Mouse (Mus musculus): Measurements from ENCODE around the gene Exosc7. TPM values are rescaled to one million over a fixed set of nuclear protein-coding genes. Genes with fewer than 3 reads are reported as not detected.

Exosc7 gene
- polyA plus RNA-seq, 1 experiment = 80.6 TPM

DNA sequence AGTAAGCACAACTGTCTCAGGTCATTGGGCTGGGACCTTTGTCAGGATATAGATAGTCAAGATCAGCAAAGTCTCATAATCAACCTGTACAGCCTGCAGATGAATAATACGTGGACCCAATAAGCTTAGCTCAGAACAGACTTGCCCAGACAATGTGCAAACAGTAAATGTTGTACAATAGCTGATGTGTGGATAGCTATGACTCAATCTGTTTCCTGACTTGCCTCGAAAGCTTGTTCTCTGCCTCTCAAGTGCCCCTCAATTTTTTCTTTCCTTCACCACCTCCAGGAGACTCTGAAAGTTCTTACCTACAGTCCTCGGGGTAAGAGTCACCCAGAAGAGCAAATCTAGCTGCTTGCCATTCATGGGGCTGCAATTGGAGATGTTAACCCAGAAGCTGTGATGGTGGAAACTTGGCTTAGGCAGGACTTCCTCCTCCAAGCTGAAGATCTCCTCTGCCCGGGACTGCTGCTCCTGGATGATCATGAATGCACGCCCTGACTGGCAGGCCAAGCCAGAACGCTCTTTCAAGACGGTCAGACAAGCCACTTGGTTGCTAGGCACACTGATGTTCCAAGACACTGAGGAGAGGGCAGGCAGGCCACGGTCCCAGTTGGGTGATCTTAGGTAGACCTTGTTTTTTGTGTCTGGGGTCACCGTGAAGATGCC is 64.5 kb downstream of the Exosc7 start:
- 70% methylated on average over 9 of the region's 9 CpGs for WGBS
- TF ChIP-seq POLR2A (IDR thresholded peaks at IDR 0.05; ENCODE audit: borderline replicate concordance, extremely low read depth, low read depth, low read length) (no peak), CTCF (IDR thresholded peaks at IDR 0.05; ENCODE audit: insufficient read depth, low read length) (no peak)
- H3K4me1 ChIP-seq (ENCODE audit: control insufficient read depth, insufficient read depth, low read length) = no peaks in the 10 kb centered on the region
- DNase-seq = no peak
- no peak overlapping the region for H3K4me3 ChIP-seq (replicated peaks; ENCODE audit: extremely low read depth, low read depth, low read length)

GRCm38 (mm10) chr9:123180003-123180402 is 67.0 kb downstream of the Exosc7 start:
- no peak for TF ChIP-seq POLR2A (IDR thresholded peaks at IDR 0.05; ENCODE audit: borderline replicate concordance, extremely low read depth, low read depth, low read length)
- TF ChIP-seq CTCF (IDR thresholded peaks at IDR 0.05; ENCODE audit: insufficient read depth, low read length) = no peak
- no peaks in the 10 kb centered on the region for H3K4me1 ChIP-seq (ENCODE audit: control insufficient read depth, insufficient read depth, low read length)
- DNase-seq = no peak
- WGBS = 90% methylated on average over 6 of the region's 6 CpGs
- no peak overlapping the region for H3K4me3 ChIP-seq (replicated peaks; ENCODE audit: extremely low read depth, low read depth, low read length)

- no peak for DNase-seq
- TF ChIP-seq CTCF (IDR thresholded peaks at IDR 0.05; ENCODE audit: insufficient read depth, low read length) (no peak), POLR2A (IDR thresholded peaks at IDR 0.05; ENCODE audit: borderline replicate concordance, extremely low read depth, low read depth, low read length) (no peak)
- 71% methylated on average over 8 of the region's 8 CpGs for WGBS
- H3K4me1 ChIP-seq (ENCODE audit: control insufficient read depth, insufficient read depth, low read length) = no peaks in the 10 kb centered on the region
- H3K4me3 ChIP-seq (replicated peaks; ENCODE audit: extremely low read depth, low read depth, low read length) = no peak overlapping the region
These were observed 70.2 kb downstream of the Exosc7 start for GRCm38 (mm10) chr9:123183226-123183625.

DNA sequence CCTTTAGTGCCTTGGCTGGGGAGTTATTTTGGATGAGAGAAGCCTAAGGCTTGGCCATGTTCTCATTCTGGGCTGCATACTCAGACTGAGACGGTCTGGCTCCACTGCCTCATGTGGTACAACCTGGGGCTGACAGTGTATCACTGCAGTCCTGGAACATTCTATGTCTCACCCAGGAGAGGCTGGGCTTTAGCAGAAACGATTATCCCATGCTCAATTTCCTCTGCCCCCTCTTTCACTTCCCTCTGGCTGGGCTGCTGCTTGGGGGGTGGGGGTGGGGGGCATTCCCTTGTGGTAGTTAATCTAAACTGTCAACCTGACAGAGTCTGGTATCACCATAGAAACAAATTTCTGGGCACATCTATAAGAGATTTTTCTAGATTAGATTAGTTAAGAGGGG is 72.5 kb downstream of the Exosc7 start:
- H3K4me1 ChIP-seq (ENCODE audit: control insufficient read depth, insufficient read depth, low read length) = no peaks in the 10 kb centered on the region
- TF ChIP-seq CTCF (IDR thresholded peaks at IDR 0.05; ENCODE audit: insufficient read depth, low read length) = no peak
- TF ChIP-seq POLR2A (IDR thresholded peaks at IDR 0.05; ENCODE audit: borderline replicate concordance, extremely low read depth, low read depth, low read length) = no peak
- DNase-seq = no peak
- H3K4me3 ChIP-seq (replicated peaks; ENCODE audit: extremely low read depth, low read depth, low read length) = no peak overlapping the region
- WGBS = 35% methylated on average over 2 of the region's 2 CpGs

Other genes starting within 250 kb of the Exosc7 start
- gene Zfp445, start 247.2 kb upstream of the Exosc7 start, polyA plus RNA-seq (2012; rRNA removed) = 23.1 and 36.9 TPM in 2 replicates
- 2.3 and 4.0 TPM in 2 replicates for gene Zkscan7, start 227.5 kb upstream of the Exosc7 start, polyA plus RNA-seq (2012; rRNA removed)
- 1.1 and 1.7 TPM in 2 replicates for gene Zfp105, start 190.1 kb upstream of the Exosc7 start, polyA plus RNA-seq (2012; rRNA removed)
- gene 1110059G10Rik, start 162.2 kb upstream of the Exosc7 start, polyA plus RNA-seq (2012; rRNA removed) = 1.3 and 2.4 TPM in 2 replicates
- gene Kif15, start 162.2 kb upstream of the Exosc7 start, polyA plus RNA-seq (2012; rRNA removed) = 0.81 and 0.92 TPM in 2 replicates
- gene Tmem42, start 91.9 kb upstream of the Exosc7 start, polyA plus RNA-seq (2012; rRNA removed) = 28.4 and 30.1 TPM in 2 replicates
- gene Tgm4, start 78.5 kb upstream of the Exosc7 start, polyA plus RNA-seq (2012; rRNA removed) = 0.24 and 0.28 TPM in 2 replicates
- gene Zdhhc3, start within 50 bp of the Exosc7 start, polyA plus RNA-seq (2012; rRNA removed) = 253 and 404 TPM in 2 replicates
- gene Clec3b, start 37.7 kb downstream of the Exosc7 start, polyA plus RNA-seq (2012; rRNA removed) = 151 and 180 TPM in 2 replicates
- gene Cdcp1, start 102.8 kb downstream of the Exosc7 start, polyA plus RNA-seq (2012; rRNA removed) = 10.8 and 14.2 TPM in 2 replicates
- 7.3 and 14.5 TPM in 2 replicates for gene Tmem158, start 147.5 kb downstream of the Exosc7 start, polyA plus RNA-seq (2012; rRNA removed)

All from lung, adult 2 months (tissue).